32 mouse cellular contexts compared by ENCODE assay signal in the genomic region with DNA sequence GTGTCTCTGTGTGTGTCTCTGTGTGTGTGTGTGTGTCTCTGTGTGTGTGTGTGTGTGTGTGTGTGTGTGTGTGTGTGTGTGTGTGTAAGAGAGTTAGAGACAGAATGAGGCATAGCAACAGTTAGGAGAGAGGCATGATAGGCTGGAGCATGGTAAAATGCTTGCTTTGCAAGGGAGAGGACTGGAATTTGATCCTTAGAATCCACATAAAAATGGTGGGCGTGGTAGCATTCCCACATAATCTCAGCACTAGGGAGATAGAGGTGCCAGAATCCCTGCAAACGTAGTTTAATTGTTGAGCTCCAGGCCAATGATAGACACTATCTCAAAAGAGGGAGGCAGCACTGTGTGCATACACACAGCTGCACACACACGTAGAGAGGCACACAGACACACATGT. TPM values are rescaled to one million over a fixed set of nuclear protein-coding genes. Genes with fewer than 3 reads are reported as not detected.
DNase-seq lines count a peak whose midpoint lies in the region; ATAC-seq lines count a peak whose summit lies in the region.
"Had no signal": no experiment of that assay in that cellular context is flagged by ENCODE, and none has a peak within 500 bp of the region (broad histone marks: within the 10 kb centered on the region; RNA-seq: fewer than 3 reads in every experiment).

No protein-coding gene starts in this region.

- peaks cover 73% of the 10 kb centered on the region for H3K4me1 ChIP-seq in embryonic facial prominence, embryonic 10.5 days
- peaks cover 26% of the 10 kb centered on the region for H3K4me1 ChIP-seq in intestine, embryonic 16.5 days (ENCODE audit: control insufficient read depth, insufficient read depth, low read length)
- H3K4me1 ChIP-seq in limb, embryonic 13.5 days = peaks cover 65% of the 10 kb centered on the region
- H3K4me1 ChIP-seq in hindbrain, embryonic 14.5 days (replicated peaks; ENCODE audit: control insufficient read depth, insufficient read depth, low read length) = peaks cover 13% of the 10 kb centered on the region
- H3K4me1 ChIP-seq: liver, embryonic 12.5 days had no signal

- H3K36me3 ChIP-seq in embryonic facial prominence, embryonic 10.5 days (replicated peaks) = no peaks in the 10 kb centered on the region
- no peaks in the 10 kb centered on the region for H3K36me3 ChIP-seq in intestine, embryonic 16.5 days (ENCODE audit: control insufficient read depth, insufficient read depth, low read length)
- no peaks in the 10 kb centered on the region for H3K36me3 ChIP-seq in limb, embryonic 13.5 days
- no peaks in the 10 kb centered on the region for H3K36me3 ChIP-seq in hindbrain, embryonic 14.5 days (replicated peaks; ENCODE audit: control insufficient read depth, insufficient read depth)
- H3K36me3 ChIP-seq: hindbrain, embryonic 10.5 days; liver, embryonic 12.5 days; midbrain, embryonic 12.5 days; neural tube, embryonic 13.5 days had no signal

- H3K4me3 ChIP-seq in embryonic facial prominence, embryonic 10.5 days = no peak overlapping the region
- no peak overlapping the region for H3K4me3 ChIP-seq in intestine, embryonic 16.5 days (ENCODE audit: low read length)
- no peak overlapping the region for H3K4me3 ChIP-seq in limb, embryonic 13.5 days
- no peak overlapping the region for H3K4me3 ChIP-seq in hindbrain, embryonic 14.5 days (replicated peaks; ENCODE audit: low read length)
- H3K4me3 ChIP-seq: erythroblast, embryonic 14.5 days; forebrain, embryonic 13.5 days; hindbrain, embryonic 10.5 days; liver, embryonic 12.5 days; megakaryocyte, embryonic 14.5 days; midbrain, embryonic 12.5 days; neural tube, embryonic 13.5 days had no signal

- H3K27ac ChIP-seq in embryonic facial prominence, embryonic 10.5 days (replicated peaks) = peak overlapping the region; percentile 81
- H3K27ac ChIP-seq in intestine, embryonic 16.5 days (ENCODE audit: low read length) = no peak overlapping the region
- peak overlapping the region; percentile 65; the same call in 1 of the 2 replicates for H3K27ac ChIP-seq in limb, embryonic 13.5 days
- no peak overlapping the region for H3K27ac ChIP-seq in hindbrain, embryonic 14.5 days
- H3K27ac ChIP-seq: forebrain, embryonic 13.5 days; hindbrain, postnatal 0 days; liver, embryonic 12.5 days; midbrain, embryonic 12.5 days had no signal

- no peak overlapping the region for H3K9ac ChIP-seq in intestine, embryonic 16.5 days (ENCODE audit: low read depth, low read length)
- no peak overlapping the region for H3K9ac ChIP-seq in limb, embryonic 13.5 days
- no peak overlapping the region for H3K9ac ChIP-seq in hindbrain, embryonic 14.5 days
- H3K9ac ChIP-seq: forebrain, embryonic 13.5 days; liver, embryonic 12.5 days; liver, postnatal 0 days; midbrain, embryonic 12.5 days; neural tube, embryonic 13.5 days had no signal

- H3K4me2 ChIP-seq in intestine, embryonic 16.5 days (ENCODE audit: low read depth, low read length) = no peak overlapping the region
- no peak overlapping the region for H3K4me2 ChIP-seq in limb, embryonic 13.5 days (replicated peaks)
- H3K4me2 ChIP-seq in hindbrain, embryonic 14.5 days (replicated peaks) = no peak overlapping the region
- H3K4me2 ChIP-seq: forebrain, embryonic 13.5 days; liver, embryonic 12.5 days; midbrain, embryonic 12.5 days; neural tube, embryonic 13.5 days had no signal

- peaks cover 25% of the 10 kb centered on the region for H3K27me3 ChIP-seq in embryonic facial prominence, embryonic 10.5 days (replicated peaks; ENCODE audit: low read depth, poor library complexity, severe bottlenecking)
- no peaks in the 10 kb centered on the region for H3K27me3 ChIP-seq in intestine, embryonic 16.5 days (replicated peaks; ENCODE audit: control insufficient read depth, insufficient read depth, low read length)
- no peaks in the 10 kb centered on the region for H3K27me3 ChIP-seq in limb, embryonic 13.5 days
- H3K27me3 ChIP-seq in hindbrain, embryonic 14.5 days (ENCODE audit: control insufficient read depth, insufficient read depth, low read length) = peaks cover 5% of the 10 kb centered on the region

- peak; percentile 72 for ATAC-seq in intestine, embryonic 16.5 days
- ATAC-seq in limb, embryonic 13.5 days (ENCODE audit: low FRiP score, low read depth) = peak; percentile 28; the same call in 1 of the 2 replicates
- no peak for ATAC-seq in hindbrain, embryonic 14.5 days (ENCODE audit: low FRiP score)
- ATAC-seq: forebrain, embryonic 13.5 days; hindbrain, postnatal 0 days; liver, embryonic 12.5 days; liver, postnatal 0 days had no signal

- peak; percentile 19 for DNase-seq in kidney, adult 9 months
- no peak for DNase-seq in kidney, postnatal 14 days
- no peak for DNase-seq in embryonic facial prominence, embryonic 10.5 days (ENCODE audit: low spot score)
- DNase-seq in ovary, postnatal 14 days (ENCODE audit: low spot score) = no peak
- DNase-seq in lung, postnatal 10 days = no peak
- DNase-seq in hindbrain, embryonic 14.5 days (ENCODE audit: low spot score) = no peak
- DNase-seq: adrenal gland, postnatal 10 days; B cell, adult 2 months; cerebellum, adult 11 months; cerebellum, adult 9-10 months; cerebellum, postnatal 36 days; embryo, embryonic 11 days; gastrocnemius, postnatal 14 days; heart, adult 18-20 months; heart, postnatal 14 days; kidney, postnatal 4 days; layer of hippocampus, postnatal 36 days; left cerebral cortex, postnatal 4 days; liver, postnatal 0 days; lung, postnatal 4 days had no signal

- WGBS in embryonic facial prominence, embryonic 10.5 days = 46% methylated on average over 3 of the region's 3 CpGs
- WGBS in intestine, embryonic 16.5 days = 43% methylated on average over 3 of the region's 3 CpGs
- WGBS in limb, embryonic 13.5 days = 31% methylated on average over 3 of the region's 3 CpGs
- WGBS in hindbrain, embryonic 14.5 days = 43% methylated on average over 3 of the region's 3 CpGs

- no peaks in the 10 kb centered on the region for H3K9me3 ChIP-seq in embryonic facial prominence, embryonic 10.5 days
- H3K9me3 ChIP-seq in intestine, embryonic 16.5 days (ENCODE audit: control insufficient read depth, low read length) = no peaks in the 10 kb centered on the region
- H3K9me3 ChIP-seq in limb, embryonic 13.5 days = no peaks in the 10 kb centered on the region
- H3K9me3 ChIP-seq in hindbrain, embryonic 14.5 days (ENCODE audit: control insufficient read depth, low read length) = no peaks in the 10 kb centered on the region
- H3K9me3 ChIP-seq: forebrain, embryonic 13.5 days; hindbrain, embryonic 10.5 days; liver, embryonic 12.5 days; megakaryocyte, embryonic 14.5 days; midbrain, embryonic 12.5 days; neural tube, embryonic 13.5 days had no signal

RNA-seq across cellular contexts. Expression of a gene that starts 6.5 kb away (rescaled TPM):
- polyA plus RNA-seq in embryonic facial prominence, embryonic 10.5 days (2016; fragmentation: Nextera tagmentation; extraction: Ambion mirVana) = 0.36 and 0.56 TPM in 2 replicates
- polyA plus RNA-seq in intestine, embryonic 16.5 days (2015; fragmentation: Nextera tagmentation; extraction: Ambion mirVana) = 0.39 and 0.82 TPM in 2 replicates
- polyA plus RNA-seq in limb, embryonic 13.5 days (2015; fragmentation: Nextera tagmentation; extraction: Ambion mirVana) = 0.15 and 0.20 TPM in 2 replicates
- 0.13 and 0.43 TPM in 2 replicates for polyA plus RNA-seq in hindbrain, embryonic 14.5 days (2014; fragmentation: Nextera tagmentation; extraction: Ambion mirVana)
- polyA plus RNA-seq: erythroblast, embryonic 14.5 days; heart, embryonic 14.5 days; liver, embryonic 12.5 days; liver, postnatal 0 days; stomach, embryonic 14.5 days had no signal

Comparison
In these comparisons a context has a peak if more than half of its experiments do, and no peak if none do; other contexts are left out.
1. H3K27ac ChIP-seq: peak in embryonic facial prominence, embryonic 10.5 days (single experiment) and limb, embryonic 13.5 days (single experiment); none in intestine, embryonic 16.5 days (single experiment) and hindbrain, embryonic 14.5 days (single experiment).